Mouse (Mus musculus) brain, embryonic 14.5 days (tissue): ENCODE data around the gene Cinp.

Experiments
- CTCF ChIP-seq: fragments of 200-500 bp; IDR thresholded peaks from 2 replicates; pipeline ENCODE4 v1.5.1; 2012; ENCODE audit warnings: inconsistent platforms, mild to moderate bottlenecking, moderate library complexity, borderline replicate concordance; ENCODE audit not compliant: insufficient read depth, insufficient read length; ENCODE audit errors: extremely low read depth
- POLR2A ChIP-seq: fragments of 200-500 bp; IDR thresholded peaks from 2 replicates; pipeline ENCODE4 v1.6.1; 2012; ENCODE audit warnings: mild to moderate bottlenecking, inconsistent platforms, borderline replicate concordance; ENCODE audit not compliant: poor library complexity, insufficient read depth, insufficient read length, severe bottlenecking; ENCODE audit errors: extremely low read depth

DNA sequence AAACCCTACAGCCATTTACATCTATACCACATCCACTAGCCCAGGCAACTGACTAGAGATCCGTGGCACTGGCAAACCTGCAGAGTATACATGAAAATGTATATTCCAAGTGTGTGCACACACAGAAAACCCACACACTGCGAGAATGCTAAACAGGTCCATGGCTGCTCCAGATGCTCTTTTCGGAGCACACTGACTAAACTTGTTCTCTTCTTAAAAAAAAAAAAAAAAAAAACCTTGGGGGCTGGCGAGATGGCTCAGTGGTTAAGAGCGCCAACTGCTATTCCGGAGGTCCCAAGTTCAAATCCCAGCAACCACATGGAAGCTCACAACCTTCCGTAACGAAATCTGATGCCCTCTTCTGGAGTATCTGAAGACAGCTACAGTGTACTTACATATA is 51.1 kb downstream of the Cinp start:
- no peak for TF ChIP-seq CTCF
- no peak for TF ChIP-seq POLR2A
